ENCODE assay signal across 25 mouse cellular contexts in the genomic region with DNA sequence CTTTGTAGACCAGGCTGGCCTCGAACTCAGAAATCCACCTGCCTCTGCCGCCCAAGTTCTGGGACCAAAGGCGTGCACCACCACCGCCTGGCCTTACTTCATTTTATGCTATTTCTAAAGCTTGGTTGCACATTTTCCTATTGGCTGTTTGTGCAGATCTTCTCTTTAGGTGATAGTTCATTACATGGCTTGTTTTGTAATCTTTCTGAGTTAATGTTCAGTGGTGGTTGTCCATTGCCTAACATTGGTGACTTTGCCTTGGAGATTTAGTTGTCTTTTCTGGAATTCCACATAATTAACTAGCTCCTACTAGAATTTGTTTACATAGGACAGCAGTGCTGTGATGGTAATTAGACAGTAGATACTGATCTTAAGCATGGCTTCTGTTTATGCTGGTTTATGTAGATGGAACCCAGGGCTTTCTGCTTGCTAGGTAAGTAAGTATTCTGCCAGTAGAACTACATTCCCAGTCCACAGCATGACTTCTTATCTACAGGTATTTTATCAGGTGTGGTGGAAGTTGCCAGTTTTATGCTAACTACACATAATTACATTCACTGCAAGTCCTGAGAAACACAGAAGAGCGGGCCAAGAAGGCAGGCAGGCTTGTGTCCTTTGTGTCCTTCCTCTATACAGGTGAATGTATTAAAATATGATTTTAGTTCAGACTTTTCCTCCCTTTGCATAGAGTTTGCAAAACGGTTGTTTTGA. TPM values are rescaled to one million over a fixed set of nuclear protein-coding genes. Genes with fewer than 3 reads are reported as not detected.
DNase-seq lines count a peak whose midpoint lies in the region; ATAC-seq and TF ChIP-seq lines count a peak whose summit lies in the region.
"Had no signal": no experiment of that assay in that cellular context is flagged by ENCODE, and none has a peak within 500 bp of the region (broad histone marks: within the 10 kb centered on the region; RNA-seq: fewer than 3 reads in every experiment).

No protein-coding gene starts in this region.

- ATAC-seq in megakaryocyte progenitor cell, adult 5-6 weeks (replicated peaks; ENCODE audit: poor library complexity) = no peak
- ATAC-seq: CD4-positive, CD25-positive, alpha-beta regulatory T cell, adult 4 months; forebrain, embryonic 13.5 days; hindbrain, embryonic 16.5 days had no signal

- H3K4me3 ChIP-seq in gastrocnemius, adult 2 months = no peak overlapping the region
- H3K4me3 ChIP-seq in left cerebral cortex, adult 2 months = no peak overlapping the region
- H3K4me3 ChIP-seq in brown adipose tissue, adult 24 weeks (ENCODE audit: insufficient read depth, low read depth, low read length) = no peak overlapping the region
- H3K4me3 ChIP-seq: forebrain, embryonic 13.5 days; heart, embryonic 10.5 days; limb, embryonic 15.5 days; lung, embryonic 15.5 days; neural tube, embryonic 15.5 days; stomach, embryonic 15.5 days had no signal

- TF ChIP-seq CTCF in gastrocnemius, adult 2 months (IDR thresholded peaks at IDR 0.05) = no peak
- no peak for TF ChIP-seq CTCF in left cerebral cortex, adult 2 months (IDR thresholded peaks at IDR 0.05)

- intact Hi-C loops in gastrocnemius, adult 2 months (cut with DNase I) = no loop called here
- intact Hi-C loops in left cerebral cortex, adult 2 months (cut with DNase I) = no loop called here
- intact Hi-C loops in left cerebral cortex, postnatal 10 days (cut with DNase I) = no loop called here

- DNase-seq in gastrocnemius, adult 2 months = no peak
- DNase-seq in gastrocnemius, postnatal 4 days (ENCODE audit: low spot score in 2 of 2) = no peak
- no peak for DNase-seq in left cerebral cortex, adult 2 months (ENCODE audit: extremely low spot score in 1 of 2, low spot score in 2 of 2)
- no peak for DNase-seq in left cerebral cortex, postnatal 10 days (ENCODE audit: extremely low spot score in 1 of 2, low spot score in 2 of 2)
- DNase-seq in kidney, postnatal 36 days = peak; percentile 22 to 70
- no peak for DNase-seq in heart, adult 9 months (ENCODE audit: low spot score in 2 of 2)
- DNase-seq: cerebellum, adult 18-20 months; cerebellum, postnatal 36 days; layer of hippocampus, adult 9-11 months; left cerebral cortex, postnatal 4 days; lung, postnatal 4 days; right cerebral cortex, adult 18-20 months; right cerebral cortex, postnatal 4 days; thymus, postnatal 25 days had no signal

- H3K4me1 ChIP-seq in brown adipose tissue, adult 24 weeks (ENCODE audit: control insufficient read depth, insufficient read depth, insufficient read length, low read length) = peaks cover 2% of the 10 kb centered on the region; the same call in 1 of the 2 replicates
- H3K4me1 ChIP-seq: heart, embryonic 10.5 days; limb, embryonic 15.5 days; stomach, embryonic 15.5 days had no signal

- H3K27ac ChIP-seq in gastrocnemius, adult 2 months = peak overlapping the region; percentile 46; the same call in 1 of the 2 replicates
- peak overlapping the region; percentile 40; the same call in 1 of the 2 replicates for H3K27ac ChIP-seq in left cerebral cortex, adult 2 months
- H3K27ac ChIP-seq in brown adipose tissue, adult 24 weeks (replicated peaks; ENCODE audit: low read depth, low read length) = peak overlapping the region; percentile 50
- H3K27ac ChIP-seq: forebrain, embryonic 13.5 days; heart, embryonic 10.5 days; limb, embryonic 15.5 days; lung, embryonic 15.5 days; neural tube, embryonic 15.5 days; stomach, embryonic 15.5 days had no signal

RNA-seq across cellular contexts. Expression of gene Pnpla8, which starts 53.1 kb away (rescaled TPM):
- total RNA-seq in gastrocnemius, adult 2 months (2021) = 100 to 1,000 TPM; 138 to 172 TPM
- total RNA-seq in gastrocnemius, postnatal 4 days (2021) = 10 to 100 TPM; 62.1 to 66.2 TPM
- total RNA-seq in left cerebral cortex, adult 2 months (2021) = 100 to 1,000 TPM; 134 to 149 TPM
- total RNA-seq in left cerebral cortex, postnatal 10 days (2021) = 100 to 1,000 TPM; 118 to 122 TPM
- polyA plus RNA-seq in brown adipose tissue, adult 24 weeks (2012; ENCODE audit: insufficient read depth, insufficient read length, missing spikeins) = 225 and 234 TPM in 2 replicates
- 33.1 and 39.6 TPM in 2 replicates for total RNA-seq in megakaryocyte progenitor cell, adult 5-6 weeks (2015)
- 32.2 and 35.9 TPM in 2 replicates for total RNA-seq in megakaryocyte progenitor cell, adult 5-6 weeks (2017)

RNA-seq across cellular contexts. Expression of gene Nrcam, which starts 54.4 kb away (rescaled TPM):
- under 1 TPM; 0.11 to 0.41 TPM for total RNA-seq in gastrocnemius, adult 2 months (2021)
- total RNA-seq in gastrocnemius, postnatal 4 days (2021) = 10 to 100 TPM in 1 of 2 experiments, 1 to 10 TPM in 1; 8.0 to 11.3 TPM
- 100 to 1,000 TPM; 515 to 517 TPM for total RNA-seq in left cerebral cortex, adult 2 months (2021)
- total RNA-seq in left cerebral cortex, postnatal 10 days (2021) = 100 to 1,000 TPM; 453 to 458 TPM
- 0.42 and 0.55 TPM in 2 replicates for polyA plus RNA-seq in brown adipose tissue, adult 24 weeks (2012; ENCODE audit: insufficient read depth, insufficient read length, missing spikeins)
- 0.37 TPM in 1 of 2 replicates, not detected in the other for total RNA-seq in megakaryocyte progenitor cell, adult 5-6 weeks (2015)
- total RNA-seq in megakaryocyte progenitor cell, adult 5-6 weeks (2017) = 0.10 and 0.21 TPM in 2 replicates
- total RNA-seq: hematopoietic stem cell, adult 5-6 weeks had no signal
- polyA plus RNA-seq: CD4-positive, CD25-positive, alpha-beta regulatory T cell, adult 4 months had no signal

Comparison
In these comparisons a context has a peak if more than half of its experiments do, and no peak if none do; other contexts are left out.
1. DNase-seq: peak in kidney, postnatal 36 days (2 of 2); none in gastrocnemius, adult 2 months (single experiment), gastrocnemius, postnatal 4 days (0 of 2), left cerebral cortex, adult 2 months (0 of 2), left cerebral cortex, postnatal 10 days (0 of 2) and heart, adult 9 months (0 of 2).
2. RNA of gene Nrcam, which starts 54.4 kb away (total RNA-seq): 515 to 517 TPM in left cerebral cortex, adult 2 months and 453 to 458 TPM in left cerebral cortex, postnatal 10 days; 8.0 to 11.3 TPM in gastrocnemius, postnatal 4 days, 0.11 to 0.41 TPM in gastrocnemius, adult 2 months and 0.10 to 0.37 TPM in megakaryocyte progenitor cell, adult 5-6 weeks; every median in the first group is over 10 times any median in the second.
3. Peak in every context shown above with its lines, with median percentiles within 50 percentile points of each other: H3K27ac ChIP-seq.